Mouse (Mus musculus) brain, embryonic 14.5 days (tissue): ENCODE results near the gene Zglp1.

Source experiments
- CTCF ChIP-seq: fragments of 200-500 bp; IDR thresholded peaks from 2 replicates; pipeline ENCODE4 v1.5.1; 2012; ENCODE audit warnings: inconsistent platforms, mild to moderate bottlenecking, moderate library complexity, borderline replicate concordance; ENCODE audit not compliant: insufficient read depth, insufficient read length; ENCODE audit errors: extremely low read depth
- POLR2A ChIP-seq: fragments of 200-500 bp; IDR thresholded peaks from 2 replicates; pipeline ENCODE4 v1.6.1; 2012; ENCODE audit warnings: mild to moderate bottlenecking, inconsistent platforms, borderline replicate concordance; ENCODE audit not compliant: poor library complexity, insufficient read depth, insufficient read length, severe bottlenecking; ENCODE audit errors: extremely low read depth

- TF ChIP-seq POLR2A (no peak), CTCF (no peak)
Observed at GRCm38 (mm10) chr9:21074173-21074572, 7.3 kb upstream of the Zglp1 start.
